Mouse (Mus musculus) hematopoietic stem cell, adult 5-6 weeks (primary cell): Measurements from ENCODE around the gene Map1s. TPM values are rescaled to one million over a fixed set of nuclear protein-coding genes. Genes with fewer than 3 reads are reported as not detected.

Source experiments
- total RNA-seq: library from RNA; stranded (forward); fragments of 172-1452, 232-1000 nt; gene quantifications from 2 replicates; pipeline ENCODE4 v1.2.3, GENCODE M21; 2017

Gene Map1s
- total RNA-seq, 1 experiment from 2014 or later: 13.0 TPM

Other genes with a start within 250 kb of the Map1s start
- gene Pgpep1, start 245.5 kb upstream of the Map1s start, total RNA-seq: 5.5 and 8.2 TPM in 2 replicates
- 156 and 163 TPM in 2 replicates for gene Lsm4, start 232.7 kb upstream of the Map1s start, total RNA-seq
- 83.4 and 89.4 TPM in 2 replicates for gene Jund, start 207.0 kb upstream of the Map1s start, total RNA-seq
- gene Iqcn, start 202.5 kb upstream of the Map1s start, total RNA-seq: 0.25 and 0.44 TPM in 2 replicates
- not detected in 2 replicates for gene Gm3336, start 187.4 kb upstream of the Map1s start, total RNA-seq
- 0.56 and 1.0 TPM in 2 replicates for gene Pde4c, start 182.2 kb upstream of the Map1s start, total RNA-seq
- 2.6 and 3.6 TPM in 2 replicates for gene Rab3a, start 151.3 kb upstream of the Map1s start, total RNA-seq
- gene Mpv17l2, start 145.0 kb upstream of the Map1s start, total RNA-seq: 7.0 and 7.1 TPM in 2 replicates
- 13.3 and 15.0 TPM in 2 replicates for gene Pik3r2, start 129.2 kb upstream of the Map1s start, total RNA-seq
- 14.4 and 28.0 TPM in 2 replicates for gene Mast3, start 100.9 kb upstream of the Map1s start, total RNA-seq
- 6.1 and 9.8 TPM in 2 replicates for gene Il12rb1, start 97.5 kb upstream of the Map1s start, total RNA-seq
- gene Arrdc2, start 66.2 kb upstream of the Map1s start, total RNA-seq: 8.6 and 8.8 TPM in 2 replicates
- 0.56 and 1.5 TPM in 2 replicates for gene Kcnn1, start 42.7 kb upstream of the Map1s start, total RNA-seq
- gene Ccdc124, start 32.0 kb upstream of the Map1s start, total RNA-seq: 18.0 and 20.1 TPM in 2 replicates
- gene Slc5a5, start 13.2 kb upstream of the Map1s start, total RNA-seq: not detected in 2 replicates
- 2,300 and 3,111 TPM in 2 replicates for gene Rpl18a, start 8.5 kb upstream of the Map1s start, total RNA-seq